Mouse (Mus musculus): Measurements from ENCODE around the gene Rptor. TPM values are rescaled to one million over a fixed set of nuclear protein-coding genes. Genes with fewer than 3 reads are reported as not detected.

Rptor gene
- polyA plus RNA-seq, 1 experiment from 2014 or later: 15.6 TPM

- Histone ChIP-seq H3K36me3 (peaks cover 47% of the 10 kb centered on the region), H3K27ac (no peak overlapping the region; the same call in 1 of the 2 replicates), H3K9me3 (no peaks in the 10 kb centered on the region), H3K27me3 (ENCODE audit: insufficient read depth, poor library complexity, severe bottlenecking) (no peaks in the 10 kb centered on the region), H3K4me3 (no peak overlapping the region), H3K4me1 (peaks cover 27% of the 10 kb centered on the region)
- DNase-seq (ENCODE audit: low spot score): no peak
- WGBS: 70% methylated on average over 7 of the region's 7 CpGs
These were observed 204.8 kb downstream of the Rptor start for GRCm38 (mm10) chr11:119807431-119808031.

GRCm38 (mm10) chr11:119808647-119809280, 206.1 kb downstream of the Rptor start:
- Histone ChIP-seq H3K36me3 (peaks cover 48% of the 10 kb centered on the region), H3K4me3 (no peak overlapping the region), H3K27me3 (ENCODE audit: insufficient read depth, poor library complexity, severe bottlenecking) (no peaks in the 10 kb centered on the region), H3K27ac (no peak overlapping the region), H3K4me1 (peaks cover 15% of the 10 kb centered on the region), H3K9me3 (no peaks in the 10 kb centered on the region)
- no peak for DNase-seq (ENCODE audit: low spot score)
- WGBS: 91% methylated on average over 10 of the region's 10 CpGs

GRCm38 (mm10) chr11:119809309-119809708, 206.6 kb downstream of the Rptor start:
- 81% methylated on average over 5 of the region's 5 CpGs for WGBS

GRCm38 (mm10) chr11:119811022-119811421, 208.3 kb downstream of the Rptor start:
- Histone ChIP-seq H3K36me3 (peaks cover 51% of the 10 kb centered on the region), H3K4me3 (no peak overlapping the region), H3K27me3 (ENCODE audit: insufficient read depth, poor library complexity, severe bottlenecking) (no peaks in the 10 kb centered on the region), H3K27ac (no peak overlapping the region), H3K4me1 (peaks cover 19% of the 10 kb centered on the region), H3K9me3 (no peaks in the 10 kb centered on the region)
- WGBS: 80% methylated on average over 8 of the region's 8 CpGs
- no peak for DNase-seq (ENCODE audit: low spot score)

More at GRCm38 (mm10) chr11:119809309-119809708, 206.6 kb downstream of the Rptor start:
- Histone ChIP-seq H3K36me3 (peaks cover 52% of the 10 kb centered on the region), H3K4me1 (peaks cover 15% of the 10 kb centered on the region; the same call in 1 of the 2 replicates), H3K27me3 (ENCODE audit: insufficient read depth, poor library complexity, severe bottlenecking) (no peaks in the 10 kb centered on the region), H3K4me3 (no peak overlapping the region), H3K9me3 (no peaks in the 10 kb centered on the region), H3K27ac (no peak overlapping the region)
- DNase-seq (ENCODE audit: low spot score): no peak

- no peak for DNase-seq (ENCODE audit: low spot score)
- no peak overlapping the region for H3K27ac ChIP-seq
- no peaks in the 10 kb centered on the region for H3K27me3 ChIP-seq (ENCODE audit: insufficient read depth, poor library complexity, severe bottlenecking)
- 79% methylated on average over 1 of the region's 1 CpGs for WGBS
- H3K4me1 ChIP-seq: peaks cover 23% of the 10 kb centered on the region
- H3K4me3 ChIP-seq: no peak overlapping the region
- H3K9me3 ChIP-seq: no peaks in the 10 kb centered on the region
- H3K36me3 ChIP-seq: peaks cover 51% of the 10 kb centered on the region
These were observed 208.9 kb downstream of the Rptor start for GRCm38 (mm10) chr11:119811598-119811997.

GRCm38 (mm10) chr11:119812093-119812492, 209.4 kb downstream of the Rptor start:
- Histone ChIP-seq H3K27me3 (ENCODE audit: insufficient read depth, poor library complexity, severe bottlenecking) (no peaks in the 10 kb centered on the region), H3K27ac (no peak overlapping the region), H3K4me3 (no peak overlapping the region), H3K36me3 (peaks cover 47% of the 10 kb centered on the region), H3K4me1 (peaks cover 24% of the 10 kb centered on the region), H3K9me3 (no peaks in the 10 kb centered on the region)
- DNase-seq (ENCODE audit: low spot score): no peak
- WGBS: 95% methylated on average over 4 of the region's 4 CpGs

- Histone ChIP-seq H3K36me3 (peaks cover 47% of the 10 kb centered on the region), H3K27me3 (ENCODE audit: insufficient read depth, poor library complexity, severe bottlenecking) (no peaks in the 10 kb centered on the region), H3K27ac (no peak overlapping the region; the same call in 1 of the 2 replicates), H3K4me3 (no peak overlapping the region), H3K9me3 (no peaks in the 10 kb centered on the region), H3K4me1 (peaks cover 34% of the 10 kb centered on the region)
- no peak for DNase-seq (ENCODE audit: low spot score)
- WGBS: 83% methylated on average over 7 of the region's 7 CpGs
These were observed 211.4 kb downstream of the Rptor start for GRCm38 (mm10) chr11:119814035-119814558.

- no peak for DNase-seq (ENCODE audit: low spot score)
- Histone ChIP-seq H3K27ac (peak overlapping the region; percentile 24; the same call in 1 of the 2 replicates), H3K4me1 (peaks cover 34% of the 10 kb centered on the region), H3K9me3 (no peaks in the 10 kb centered on the region), H3K36me3 (peaks cover 46% of the 10 kb centered on the region), H3K4me3 (no peak overlapping the region), H3K27me3 (ENCODE audit: insufficient read depth, poor library complexity, severe bottlenecking) (no peaks in the 10 kb centered on the region)
- WGBS: 44% methylated on average over 14 of the region's 14 CpGs
These were observed 214.2 kb downstream of the Rptor start for GRCm38 (mm10) chr11:119816798-119817361.

- H3K9me3 ChIP-seq: no peaks in the 10 kb centered on the region
- H3K36me3 ChIP-seq: peaks cover 41% of the 10 kb centered on the region
- no peak for DNase-seq (ENCODE audit: low spot score)
- H3K4me3 ChIP-seq: no peak overlapping the region
- peak overlapping the region; percentile 24; the same call in 1 of the 2 replicates for H3K27ac ChIP-seq
- 30% methylated on average over 3 of the region's 3 CpGs for WGBS
- H3K4me1 ChIP-seq: peaks cover 34% of the 10 kb centered on the region
- no peaks in the 10 kb centered on the region for H3K27me3 ChIP-seq (ENCODE audit: insufficient read depth, poor library complexity, severe bottlenecking)
These were observed 214.7 kb downstream of the Rptor start for GRCm38 (mm10) chr11:119817362-119817837.

GRCm38 (mm10) chr11:119817898-119818297, 215.2 kb downstream of the Rptor start:
- 49% methylated on average over 3 of the region's 3 CpGs for WGBS
- H3K4me1 ChIP-seq: peaks cover 34% of the 10 kb centered on the region
- H3K27ac ChIP-seq: 0 out of 2 replicates have a peak overlapping the region, but pooled peaks have one; percentile 42
- no peaks in the 10 kb centered on the region for H3K9me3 ChIP-seq
- H3K27me3 ChIP-seq (ENCODE audit: insufficient read depth, poor library complexity, severe bottlenecking): no peaks in the 10 kb centered on the region
- DNase-seq (ENCODE audit: low spot score): no peak
- peaks cover 39% of the 10 kb centered on the region for H3K36me3 ChIP-seq
- H3K4me3 ChIP-seq: no peak overlapping the region

GRCm38 (mm10) chr11:119821514-119821913, 218.8 kb downstream of the Rptor start:
- WGBS: 85% methylated on average over 9 of the region's 9 CpGs
- Histone ChIP-seq H3K36me3 (peaks cover 53% of the 10 kb centered on the region), H3K27ac (no peak overlapping the region), H3K27me3 (ENCODE audit: insufficient read depth, poor library complexity, severe bottlenecking) (no peaks in the 10 kb centered on the region), H3K9me3 (no peaks in the 10 kb centered on the region), H3K4me3 (no peak overlapping the region), H3K4me1 (peaks cover 23% of the 10 kb centered on the region)
- DNase-seq (ENCODE audit: low spot score): no peak

GRCm38 (mm10) chr11:119824072-119824649, 221.5 kb downstream of the Rptor start:
- no peak overlapping the region for H3K4me3 ChIP-seq
- DNase-seq (ENCODE audit: low spot score): no peak
- no peaks in the 10 kb centered on the region for H3K27me3 ChIP-seq (ENCODE audit: insufficient read depth, poor library complexity, severe bottlenecking)
- no peaks in the 10 kb centered on the region for H3K4me1 ChIP-seq
- 86% methylated on average over 6 of the region's 6 CpGs for WGBS
- H3K9me3 ChIP-seq: no peaks in the 10 kb centered on the region
- peaks cover 73% of the 10 kb centered on the region for H3K36me3 ChIP-seq
- no peak overlapping the region for H3K27ac ChIP-seq

Data from heart, embryonic 10.5 days (tissue).